Mouse (Mus musculus) midbrain, embryonic 10.5 days (tissue): ENCODE data around the gene Hmbs. TPM values are rescaled to one million over a fixed set of nuclear protein-coding genes. Genes with fewer than 3 reads are reported as not detected.
"Not testable (repeated sequence)": the region's sequence is repeated elsewhere in the genome, so short reads cannot be mapped to it uniquely, and the experiment has no call there.

Experiments
- DNase-seq: peaks from one replicate; pipeline ENCODE4 v3.0.0-alpha.2; 2017; ENCODE audit warnings: low spot score
- H3K27ac ChIP-seq: fragments of 300-500 bp; sonication (generic); replicated peaks from 2 replicates; pipeline ENCODE4 v1.5.1; 2016; ENCODE audit warnings: mild to moderate bottlenecking
- H3K27me3 ChIP-seq: fragments of 300-500 bp; sonication (generic); 2 replicates; pipeline ENCODE4 v1.6.1; 2016; ENCODE audit warnings: low read depth, mild to moderate bottlenecking; ENCODE audit not compliant: poor library complexity, severe bottlenecking
- H3K36me3 ChIP-seq: fragments of 300-500 bp; sonication (generic); 2 replicates; pipeline ENCODE4 v1.6.1; 2016; ENCODE audit warnings: mild to moderate bottlenecking, moderate library complexity
- H3K4me1 ChIP-seq: fragments of 300-500 bp; sonication (generic); 2 replicates; pipeline ENCODE4 v1.6.1; 2016
- H3K4me3 ChIP-seq: fragments of 300-500 bp; sonication (generic); 2 replicates; pipeline ENCODE4 v1.5.1; 2016; ENCODE audit warnings: mild to moderate bottlenecking, moderate library complexity
- H3K9me3 ChIP-seq: fragments of 300-500 bp; sonication (generic); replicated peaks from 2 replicates; pipeline ENCODE4 v1.6.1; 2016; ENCODE audit warnings: mild to moderate bottlenecking
- WGBS: fragments of 180-500 bp; shearing (Covaris S2); methylation state at CpG from one replicate; pipeline ENCODE4 v1.1.7; 2016; 5-methylcytosine and 5-hydroxymethylcytosine counted together
- polyA plus RNA-seq: library from polyadenylated mRNA; unstranded; fragments of >200 nt; fragmentation: Nextera tagmentation; extraction: Ambion mirVana; gene quantifications from 2 replicates; pipeline ENCODE4 v1.2.1, GENCODE M21; 2016

Gene Hmbs
- polyA plus RNA-seq: 168 and 189 TPM in 2 replicates

GRCm38 (mm10) chr9:44343781-44344421, at the start of gene Hmbs:
Hmbs (minus strand) TSS chr9:44344228.
- DNase-seq: peak; percentile 94
- WGBS: under 1% methylated on average over 39 of the region's 39 CpGs
- Histone ChIP-seq H3K27me3 (no peaks in the 10 kb centered on the region), H3K27ac (peak within 1 kb of the TSS; percentile 98), H3K4me1 (peaks cover 21% of the 10 kb centered on the region), H3K4me3 (peak within 1 kb of the TSS; percentile 87), H3K9me3 (no peaks in the 10 kb centered on the region), H3K36me3 (peaks cover 64% of the 10 kb centered on the region)

GRCm38 (mm10) chr9:44391466-44391865, 47.4 kb upstream of the Hmbs start:
- 47% methylated on average over 4 of the region's 4 CpGs for WGBS
- no peak overlapping the region for H3K4me3 ChIP-seq
- peaks cover 5% of the 10 kb centered on the region for H3K4me1 ChIP-seq
- no peaks in the 10 kb centered on the region for H3K27me3 ChIP-seq
- H3K27ac ChIP-seq: no peak overlapping the region
- peaks cover 66% of the 10 kb centered on the region for H3K36me3 ChIP-seq
- peak; percentile 68 for DNase-seq
- H3K9me3 ChIP-seq: no peaks in the 10 kb centered on the region

GRCm38 (mm10) chr9:44389273-44389672, 45.2 kb upstream of the Hmbs start:
- H3K36me3 ChIP-seq: peaks cover 88% of the 10 kb centered on the region
- WGBS: 68% methylated on average over 8 of the region's 8 CpGs
- H3K27ac ChIP-seq: no peak overlapping the region
- peak; percentile 35 for DNase-seq
- H3K27me3 ChIP-seq: no peaks in the 10 kb centered on the region
- no peaks in the 10 kb centered on the region for H3K4me1 ChIP-seq
- no peak overlapping the region for H3K4me3 ChIP-seq
- no peaks in the 10 kb centered on the region for H3K9me3 ChIP-seq

DNA sequence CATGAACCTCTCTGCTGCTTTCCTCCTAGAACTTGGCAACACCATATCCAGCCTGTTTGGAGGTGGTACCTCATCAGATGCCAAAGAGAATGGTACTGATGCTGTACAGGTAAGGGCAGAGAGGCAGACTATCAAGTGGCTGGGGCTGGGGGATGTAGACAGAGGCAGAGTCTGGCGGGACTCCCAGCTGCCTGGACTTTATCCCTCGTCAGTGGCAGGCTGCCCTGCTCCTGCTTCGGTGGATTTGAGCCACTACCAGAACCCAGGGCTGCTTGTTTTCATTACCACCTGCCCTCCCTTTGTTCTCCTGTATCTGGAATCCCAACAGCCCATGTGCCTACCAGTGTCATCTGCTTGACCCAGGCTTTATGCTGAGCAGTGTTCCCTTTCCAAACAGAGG, 43.2 kb upstream of the Hmbs start:
- no peaks in the 10 kb centered on the region for H3K27me3 ChIP-seq
- no peak for DNase-seq
- H3K27ac ChIP-seq: no peak overlapping the region
- no peak overlapping the region for H3K4me3 ChIP-seq
- no peaks in the 10 kb centered on the region for H3K9me3 ChIP-seq
- H3K36me3 ChIP-seq: peaks cover 99% of the 10 kb centered on the region
- no peaks in the 10 kb centered on the region for H3K4me1 ChIP-seq
- WGBS: 79% methylated on average over 3 of the region's 3 CpGs

DNA sequence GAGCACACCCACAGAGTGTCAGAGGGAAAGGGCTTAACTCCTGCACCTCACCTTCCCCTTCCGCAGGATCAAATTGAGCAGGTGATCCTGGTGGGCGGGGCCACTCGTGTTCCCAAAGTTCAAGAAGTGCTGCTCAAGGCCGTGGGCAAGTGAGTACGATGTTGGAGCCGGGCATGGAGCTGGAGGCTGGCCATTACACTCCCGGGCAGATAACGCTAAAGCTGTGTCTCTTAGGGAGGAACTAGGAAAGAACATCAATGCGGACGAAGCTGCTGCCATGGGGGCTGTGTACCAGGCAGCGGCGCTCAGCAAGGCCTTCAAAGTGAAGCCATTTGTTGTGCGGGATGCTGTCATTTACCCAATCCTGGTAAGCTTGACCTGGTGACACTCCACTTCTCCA, 40.6 kb upstream of the Hmbs start:
- Histone ChIP-seq H3K4me1 (peaks cover 19% of the 10 kb centered on the region), H3K27ac (no peak overlapping the region), H3K36me3 (peaks cover 93% of the 10 kb centered on the region), H3K4me3 (no peak overlapping the region), H3K9me3 (no peaks in the 10 kb centered on the region), H3K27me3 (no peaks in the 10 kb centered on the region)
- 90% methylated on average over 13 of the region's 13 CpGs for WGBS
- no peak for DNase-seq

DNA sequence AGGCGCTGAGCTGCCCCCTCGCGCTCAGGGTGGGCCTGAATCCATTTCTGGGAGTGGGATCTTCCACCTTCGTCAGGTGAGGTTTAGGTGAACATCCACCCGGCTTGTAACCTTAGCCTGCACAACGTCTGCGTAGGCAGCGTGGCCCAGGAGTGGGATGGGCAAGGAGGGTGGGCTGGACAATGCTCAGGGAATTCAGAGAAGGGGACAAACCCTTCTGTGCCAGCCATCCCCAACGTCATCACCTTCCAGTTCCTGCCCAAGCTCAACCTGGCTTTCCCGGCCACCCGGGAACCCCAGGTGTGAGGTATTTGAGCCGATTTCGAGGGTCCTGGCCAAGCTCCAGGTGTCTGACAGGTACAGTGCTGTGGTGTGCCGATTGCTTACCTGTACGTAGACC, 35.8 kb upstream of the Hmbs start:
- Histone ChIP-seq H3K9me3 (no peaks in the 10 kb centered on the region), H3K36me3 (peaks cover 48% of the 10 kb centered on the region), H3K4me3 (peak overlapping the region; percentile 92), H3K4me1 (peaks cover 31% of the 10 kb centered on the region), H3K27ac (peak overlapping the region; percentile 94), H3K27me3 (no peaks in the 10 kb centered on the region)
- DNase-seq: no peak
- WGBS: 13% methylated on average over 15 of the region's 15 CpGs

- H3K9me3 ChIP-seq: no peaks in the 10 kb centered on the region
- peaks cover 42% of the 10 kb centered on the region for H3K36me3 ChIP-seq
- DNase-seq: peak; percentile 100
- peak within 1 kb of the TSS; percentile 94 for H3K27ac ChIP-seq
- no peaks in the 10 kb centered on the region for H3K27me3 ChIP-seq
- peak within 1 kb of the TSS; percentile 92 for H3K4me3 ChIP-seq
- H3K4me1 ChIP-seq: peaks cover 31% of the 10 kb centered on the region
- WGBS: under 1% methylated on average over 83 of the region's 83 CpGs
These were observed 35.2 kb upstream of the Hmbs start, which contains the start of gene Hyou1 for GRCm38 (mm10) chr9:44379054-44379834. Hyou1 (plus strand) TSS chr9:44379490.

- Histone ChIP-seq H3K36me3 (peaks cover 32% of the 10 kb centered on the region), H3K27ac (peak overlapping the region; percentile 94), H3K4me3 (peak overlapping the region; percentile 92), H3K9me3 (no peaks in the 10 kb centered on the region), H3K27me3 (no peaks in the 10 kb centered on the region), H3K4me1 (peaks cover 31% of the 10 kb centered on the region)
- no peak for DNase-seq
- WGBS: 87% methylated on average over 5 of the region's 5 CpGs
These were observed 34.2 kb upstream of the Hmbs start for GRCm38 (mm10) chr9:44378153-44378730.

GRCm38 (mm10) chr9:44377335-44377734, 33.3 kb upstream of the Hmbs start:
- WGBS: 92% methylated on average over 2 of the region's 2 CpGs
- not testable (repeated sequence) for H3K4me3 ChIP-seq, H3K27me3 ChIP-seq, H3K27ac ChIP-seq, DNase-seq, H3K9me3 ChIP-seq
- peaks cover 31% of the 10 kb centered on the region for H3K4me1 ChIP-seq
- peaks cover 23% of the 10 kb centered on the region for H3K36me3 ChIP-seq

GRCm38 (mm10) chr9:44376141-44376540, 32.1 kb upstream of the Hmbs start:
- Histone ChIP-seq H3K9me3 (no peaks in the 10 kb centered on the region), H3K27me3 (no peaks in the 10 kb centered on the region), H3K27ac (no peak overlapping the region), H3K4me1 (peaks cover 27% of the 10 kb centered on the region), H3K36me3 (peaks cover 11% of the 10 kb centered on the region), H3K4me3 (no peak overlapping the region)
- 92% methylated on average over 6 of the region's 6 CpGs for WGBS
- no peak for DNase-seq

- Histone ChIP-seq H3K36me3 (0 out of 2 replicates have a peak, but pooled peaks cover 3% of the 10 kb centered on the region), H3K9me3 (no peaks in the 10 kb centered on the region), H3K27ac (no peak overlapping the region), H3K4me1 (peaks cover 9% of the 10 kb centered on the region), H3K27me3 (no peaks in the 10 kb centered on the region), H3K4me3 (no peak overlapping the region)
- no peak for DNase-seq
These were observed 29.4 kb upstream of the Hmbs start for GRCm38 (mm10) chr9:44373386-44373785.

GRCm38 (mm10) chr9:44364480-44364879, 20.5 kb upstream of the Hmbs start:
- no peak for DNase-seq
- H3K4me1 ChIP-seq: peaks cover 8% of the 10 kb centered on the region
- peaks cover 5% of the 10 kb centered on the region for H3K36me3 ChIP-seq
- WGBS: 71% methylated on average over 3 of the region's 3 CpGs
- H3K27me3 ChIP-seq: no peaks in the 10 kb centered on the region
- no peak overlapping the region for H3K4me3 ChIP-seq
- no peak overlapping the region for H3K27ac ChIP-seq
- H3K9me3 ChIP-seq: no peaks in the 10 kb centered on the region

- H3K9me3 ChIP-seq, H3K4me1 ChIP-seq, H3K27me3 ChIP-seq, DNase-seq: not testable (repeated sequence)
- 50% methylated on average over 4 of the region's 4 CpGs for WGBS
- Histone ChIP-seq H3K4me3 (peak overlapping the region; percentile 77), H3K36me3 (peaks cover 29% of the 10 kb centered on the region), H3K27ac (peak overlapping the region; percentile 85)
These were observed 17.9 kb upstream of the Hmbs start for GRCm38 (mm10) chr9:44361931-44362330.
